Mouse (Mus musculus): ENCODE measurements around the gene Zfp710. TPM values are rescaled to one million over a fixed set of nuclear protein-coding genes. Genes with fewer than 3 reads are reported as not detected.

The Zfp710 gene
- polyA plus RNA-seq, 1 experiment from 2014 or later: 13.5 TPM

DNA sequence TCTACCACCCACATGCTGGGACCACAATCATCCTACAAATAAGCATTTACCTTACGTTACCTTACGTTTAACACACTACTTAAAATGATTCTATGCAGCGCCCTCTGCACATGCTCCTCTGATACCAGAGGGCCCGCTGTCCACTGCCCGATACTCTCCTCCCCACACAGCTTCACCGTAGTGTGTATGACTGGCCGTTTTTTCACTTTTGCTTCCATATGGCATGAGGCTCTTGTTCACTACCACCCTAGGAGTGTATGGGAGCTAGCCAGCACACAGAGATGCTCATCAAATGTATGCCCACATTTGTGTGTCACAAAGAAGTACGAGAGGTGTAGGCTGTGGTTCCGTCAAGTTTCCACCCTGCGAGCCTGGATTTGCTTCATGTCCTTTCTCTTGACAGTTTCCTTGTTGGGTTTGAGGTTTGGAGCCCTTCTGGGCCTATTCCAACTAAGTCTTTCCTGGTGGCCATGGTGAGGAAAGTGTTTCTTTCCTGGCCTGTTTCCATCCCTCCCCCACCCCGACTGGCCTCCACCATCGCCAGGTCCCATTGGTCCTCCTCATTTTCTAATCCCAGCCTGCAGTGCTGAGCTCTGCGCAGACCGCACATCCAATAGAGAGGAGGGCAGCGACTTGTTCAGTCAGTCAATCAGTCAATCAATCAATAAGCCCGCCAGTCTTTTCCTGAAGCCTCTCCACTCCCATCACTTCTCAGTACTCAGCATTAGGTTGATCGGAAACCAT lies 37.6 kb downstream of the Zfp710 start:
- H3K4me1 ChIP-seq (replicated peaks): peaks cover 30% of the 10 kb centered on the region
- H3K9me3 ChIP-seq: no peaks in the 10 kb centered on the region

DNA sequence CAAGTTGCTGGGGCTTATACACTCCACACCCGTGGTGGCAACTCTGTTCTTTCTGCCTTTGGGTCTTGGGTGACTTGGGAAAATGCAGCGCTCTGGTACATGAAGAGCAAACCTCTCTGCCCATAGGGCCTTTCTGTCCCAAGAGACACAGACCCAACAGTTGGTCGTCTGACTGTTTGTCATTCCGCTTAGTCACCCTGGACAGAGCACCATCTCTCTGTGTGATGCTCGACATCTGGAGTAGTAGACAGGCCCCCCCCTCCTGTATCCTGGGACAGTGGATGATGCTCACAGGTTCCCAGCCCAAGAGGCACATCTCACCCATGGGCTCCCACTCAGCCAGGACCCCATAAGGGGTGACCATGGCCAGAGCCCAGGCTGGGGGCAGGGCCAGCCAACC lies 38.6 kb downstream of the Zfp710 start:
- Histone ChIP-seq H3K9ac (no peak overlapping the region), H3K36me3 (no peaks in the 10 kb centered on the region), H3K27me3 (replicated peaks) (no peaks in the 10 kb centered on the region), H3K27ac (no peak overlapping the region), H3K4me3 (replicated peaks) (no peak overlapping the region), H3K4me2 (replicated peaks) (no peak overlapping the region), H3K9me3 (no peaks in the 10 kb centered on the region), H3K4me1 (replicated peaks) (peaks cover 26% of the 10 kb centered on the region)
- 69% methylated on average over 5 of the region's 5 CpGs for WGBS
- no peak for ATAC-seq

More for the DNA sequence above, 37.6 kb downstream of the Zfp710 start:
- Histone ChIP-seq H3K27ac (no peak overlapping the region), H3K4me2 (replicated peaks) (no peak overlapping the region), H3K9ac (no peak overlapping the region), H3K4me3 (replicated peaks) (no peak overlapping the region), H3K36me3 (no peaks in the 10 kb centered on the region), H3K27me3 (replicated peaks) (no peaks in the 10 kb centered on the region)
- ATAC-seq: no peak
- WGBS: 94% methylated on average over 17 of the region's 17 CpGs

DNA sequence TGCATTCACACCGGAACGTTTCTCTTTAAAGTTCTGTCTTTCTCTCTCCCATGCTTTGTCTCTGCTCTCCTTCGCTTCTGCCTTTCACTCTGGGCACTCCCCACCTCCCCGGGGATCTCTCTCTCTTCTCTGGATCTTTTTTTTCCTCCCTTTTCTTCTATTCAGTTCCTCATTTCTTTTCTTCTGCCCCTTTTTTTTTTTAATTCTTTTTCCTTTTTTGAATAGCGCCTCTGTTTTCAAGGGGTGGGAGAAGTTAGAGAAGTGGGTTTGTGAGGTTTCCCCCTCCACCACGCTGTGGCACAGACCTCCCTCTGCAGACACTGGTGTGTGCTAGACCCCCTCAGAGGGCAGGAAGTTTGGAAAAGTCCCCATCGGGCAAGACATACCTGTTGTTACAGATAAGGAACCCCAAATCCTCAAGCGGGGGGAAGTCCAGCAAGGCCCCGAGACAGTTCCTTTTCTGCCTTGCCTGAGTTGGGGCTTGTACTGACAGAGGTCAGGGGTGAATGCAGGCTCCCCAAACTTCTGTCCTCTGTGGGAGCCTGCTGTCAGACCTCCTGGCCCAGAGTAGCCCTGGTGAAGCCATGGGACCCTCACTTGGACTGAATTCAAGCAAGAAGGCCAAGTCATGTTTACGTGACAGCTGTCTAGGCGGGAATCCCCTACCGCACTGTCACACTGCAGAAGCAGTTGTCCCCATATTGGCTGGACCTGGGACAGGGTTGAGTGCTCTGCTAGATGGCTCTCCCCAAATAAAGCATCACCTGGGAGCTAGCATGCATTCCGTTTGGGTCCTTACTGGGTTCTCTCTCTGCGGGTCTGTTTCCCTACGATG lies 39.5 kb downstream of the Zfp710 start:
- no peaks in the 10 kb centered on the region for H3K27me3 ChIP-seq (replicated peaks)
- no peak overlapping the region for H3K9ac ChIP-seq
- no peak overlapping the region for H3K4me3 ChIP-seq (replicated peaks)
- H3K9me3 ChIP-seq: no peaks in the 10 kb centered on the region
- 73% methylated on average over 15 of the region's 15 CpGs for WGBS
- peaks cover 22% of the 10 kb centered on the region for H3K4me1 ChIP-seq (replicated peaks)
- no peak overlapping the region for H3K27ac ChIP-seq
- ATAC-seq: no peak
- no peaks in the 10 kb centered on the region for H3K36me3 ChIP-seq
- H3K4me2 ChIP-seq (replicated peaks): no peak overlapping the region

DNA sequence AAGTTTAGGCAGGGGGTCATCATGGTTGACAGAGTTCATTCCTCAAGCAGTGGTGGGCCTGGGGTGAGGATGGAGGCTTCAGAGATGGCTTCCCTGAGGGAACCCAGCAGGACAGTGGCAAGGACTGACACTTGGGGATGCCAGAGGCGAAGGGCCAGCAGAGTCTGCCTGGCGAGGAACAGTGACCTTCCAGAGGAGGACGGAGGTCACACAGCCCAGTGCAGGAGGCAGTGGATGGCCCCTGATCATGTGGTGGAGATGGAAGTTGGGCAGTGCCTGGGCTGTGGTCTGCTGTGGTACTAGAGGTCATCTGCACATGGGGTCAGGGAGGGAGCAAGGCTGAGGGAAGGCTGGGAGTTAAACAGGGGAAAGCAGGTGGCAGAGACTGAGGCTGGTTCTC lies 40.6 kb downstream of the Zfp710 start:
- no peak for ATAC-seq
- H3K4me3 ChIP-seq (replicated peaks): no peak overlapping the region
- no peaks in the 10 kb centered on the region for H3K9me3 ChIP-seq
- H3K27ac ChIP-seq: no peak overlapping the region
- H3K27me3 ChIP-seq (replicated peaks): no peaks in the 10 kb centered on the region
- peaks cover 28% of the 10 kb centered on the region for H3K4me1 ChIP-seq (replicated peaks)
- H3K4me2 ChIP-seq (replicated peaks): no peak overlapping the region
- 86% methylated on average over 3 of the region's 3 CpGs for WGBS
- H3K9ac ChIP-seq: no peak overlapping the region
- no peaks in the 10 kb centered on the region for H3K36me3 ChIP-seq

DNA sequence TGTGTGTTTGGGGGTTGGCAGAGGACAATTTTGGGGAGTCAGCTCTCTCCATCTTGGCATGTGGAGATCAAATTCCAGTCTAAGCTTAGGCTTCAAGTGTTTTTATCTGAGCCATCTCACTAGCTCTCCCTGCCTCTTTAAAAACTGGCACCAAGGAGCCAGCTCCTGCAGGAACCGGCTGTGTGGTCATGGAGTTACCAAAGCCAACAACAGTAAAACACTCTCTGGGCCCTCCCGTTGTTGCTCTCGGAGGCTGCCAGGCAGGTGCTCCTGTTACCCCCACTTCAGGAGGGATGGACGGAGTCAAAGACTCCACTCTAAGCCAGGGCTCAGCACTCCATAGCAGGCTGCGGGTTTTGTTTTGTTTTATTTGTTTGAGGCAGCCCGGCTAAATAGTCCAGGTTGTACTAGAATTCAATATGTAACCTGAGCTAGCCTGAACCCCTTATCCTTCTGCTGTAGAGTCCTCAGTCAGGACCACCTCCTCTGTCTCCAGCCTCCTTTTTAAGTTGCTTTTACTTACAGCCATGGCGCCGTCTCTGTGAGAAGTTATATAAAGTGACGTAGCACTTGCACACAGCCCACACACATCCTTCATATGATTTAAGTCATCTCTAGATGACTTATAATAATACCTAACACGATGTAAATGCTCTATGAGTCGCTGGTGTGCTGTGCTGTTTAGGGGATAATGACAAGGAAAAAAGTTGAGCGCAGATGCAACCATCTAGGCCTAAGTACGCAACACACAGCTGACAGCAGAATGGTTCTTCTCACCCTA lies 42.3 kb downstream of the Zfp710 start:
- no peak for ATAC-seq
- no peaks in the 10 kb centered on the region for H3K27me3 ChIP-seq (replicated peaks)
- H3K27ac ChIP-seq: no peak overlapping the region
- H3K4me2 ChIP-seq (replicated peaks): no peak overlapping the region
- no peaks in the 10 kb centered on the region for H3K9me3 ChIP-seq
- no peak overlapping the region for H3K4me3 ChIP-seq (replicated peaks)
- H3K9ac ChIP-seq: no peak overlapping the region
- H3K4me1 ChIP-seq (replicated peaks): peaks cover 28% of the 10 kb centered on the region
- H3K36me3 ChIP-seq: no peaks in the 10 kb centered on the region
- 66% methylated on average over 13 of the region's 13 CpGs for WGBS

DNA sequence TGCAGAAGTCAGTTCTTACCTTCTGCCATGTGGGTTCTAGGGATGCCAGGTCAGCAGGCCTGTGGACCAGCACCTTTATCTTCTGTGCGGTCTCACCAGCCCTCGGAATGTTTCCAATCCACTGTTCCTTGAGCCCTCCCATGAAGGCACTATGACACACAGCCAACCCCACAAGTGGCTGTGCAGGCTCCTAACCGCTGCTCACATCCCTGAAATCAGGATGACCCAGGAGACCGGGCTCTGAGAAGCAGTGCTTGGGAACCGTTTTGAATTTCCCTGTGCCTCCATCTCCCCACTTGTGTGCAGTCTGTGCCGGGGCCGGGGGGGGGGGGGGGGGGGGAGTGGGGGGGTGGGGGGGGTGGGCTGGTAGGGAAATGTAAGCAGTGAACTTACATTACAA lies 43.7 kb downstream of the Zfp710 start:
- H3K4me1 ChIP-seq (replicated peaks): peaks cover 28% of the 10 kb centered on the region
- H3K36me3 ChIP-seq: no peaks in the 10 kb centered on the region
- WGBS: 81% methylated on average over 4 of the region's 7 CpGs

DNA sequence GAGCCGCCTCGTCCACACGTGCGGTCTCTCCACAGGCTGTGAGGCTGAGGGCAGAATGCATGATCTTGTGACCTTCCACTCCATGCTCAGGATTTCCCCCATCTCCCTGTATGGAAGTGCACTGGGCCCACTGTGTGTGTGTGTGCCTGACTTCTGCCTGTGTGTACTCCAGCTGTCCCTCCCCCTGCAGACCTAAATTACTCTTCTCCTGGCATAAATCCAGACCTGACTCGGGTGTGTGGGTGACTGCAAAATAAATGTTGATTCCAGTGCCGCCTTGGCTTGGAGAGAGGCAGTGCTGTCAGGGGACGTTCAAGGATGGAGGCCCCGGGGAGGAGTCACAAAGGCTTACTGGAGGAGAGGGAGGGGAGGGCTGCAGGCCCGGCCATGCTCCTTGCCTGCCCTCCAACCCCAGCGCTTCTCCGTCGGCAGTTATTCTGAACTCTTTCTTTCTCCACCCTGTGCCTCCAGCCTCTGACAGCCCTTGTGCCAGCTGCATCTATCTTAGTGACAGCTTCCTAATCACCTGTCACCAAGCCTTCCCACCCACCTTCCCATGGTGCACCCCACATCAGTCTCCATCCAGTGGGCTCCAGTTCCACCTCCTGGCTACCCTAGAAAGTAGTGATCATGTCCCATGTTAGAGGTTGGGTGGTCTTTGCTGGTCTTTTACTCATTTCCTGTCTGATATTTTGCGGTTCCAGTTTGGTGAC lies 45.2 kb downstream of the Zfp710 start:
- Histone ChIP-seq H3K9me3 (no peaks in the 10 kb centered on the region), H3K4me3 (replicated peaks) (no peak overlapping the region), H3K27ac (peak overlapping the region; percentile 76), H3K4me2 (replicated peaks) (peak overlapping the region; percentile 26), H3K36me3 (no peaks in the 10 kb centered on the region), H3K4me1 (replicated peaks) (peaks cover 39% of the 10 kb centered on the region), H3K9ac (no peak overlapping the region), H3K27me3 (replicated peaks) (no peaks in the 10 kb centered on the region)
- 20% methylated on average over 13 of the region's 13 CpGs for WGBS
- peak; percentile 60 for ATAC-seq

More for the DNA sequence above, 43.7 kb downstream of the Zfp710 start:
- no peak overlapping the region for H3K9ac ChIP-seq
- no peak overlapping the region for H3K4me2 ChIP-seq (replicated peaks)
- no peaks in the 10 kb centered on the region for H3K9me3 ChIP-seq
- ATAC-seq: no peak
- no peak overlapping the region for H3K27ac ChIP-seq
- H3K27me3 ChIP-seq (replicated peaks): no peaks in the 10 kb centered on the region
- no peak overlapping the region for H3K4me3 ChIP-seq (replicated peaks)

DNA sequence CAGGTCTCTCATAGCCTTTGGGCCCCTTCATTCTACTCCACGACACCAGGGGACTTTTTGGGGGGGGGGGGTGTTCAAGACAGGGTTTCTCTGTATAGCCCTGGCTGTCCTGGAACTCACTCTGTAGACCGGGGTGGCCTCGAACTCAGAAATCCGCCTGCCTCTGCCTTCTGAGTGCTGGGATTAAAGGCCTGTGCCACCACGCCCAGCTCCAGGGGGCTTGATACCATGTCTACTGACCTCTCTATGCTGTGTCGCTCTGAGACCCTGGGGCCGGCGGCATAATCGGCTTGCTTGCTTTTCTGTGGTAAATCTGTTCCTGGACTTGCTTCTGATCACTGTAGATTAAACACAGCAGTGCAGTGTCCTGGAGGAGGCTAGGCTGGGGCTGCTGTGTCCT lies 46.6 kb downstream of the Zfp710 start:
- 92% methylated on average over 9 of the region's 9 CpGs for WGBS

GRCm38 (mm10) chr7:80072297-80072696 lies 47.7 kb downstream of the Zfp710 start:
- Histone ChIP-seq H3K4me1 (replicated peaks) (peaks cover 64% of the 10 kb centered on the region), H3K27ac (no peak overlapping the region)
- WGBS: 73% methylated on average over 6 of the region's 6 CpGs

More for the DNA sequence above, 46.6 kb downstream of the Zfp710 start:
- Histone ChIP-seq H3K9ac (no peak overlapping the region), H3K27me3 (replicated peaks) (no peaks in the 10 kb centered on the region), H3K27ac (no peak overlapping the region), H3K36me3 (no peaks in the 10 kb centered on the region), H3K4me1 (replicated peaks) (peaks cover 53% of the 10 kb centered on the region), H3K4me2 (replicated peaks) (no peak overlapping the region), H3K9me3 (no peaks in the 10 kb centered on the region), H3K4me3 (replicated peaks) (no peak overlapping the region)
- ATAC-seq: no peak

DNA sequence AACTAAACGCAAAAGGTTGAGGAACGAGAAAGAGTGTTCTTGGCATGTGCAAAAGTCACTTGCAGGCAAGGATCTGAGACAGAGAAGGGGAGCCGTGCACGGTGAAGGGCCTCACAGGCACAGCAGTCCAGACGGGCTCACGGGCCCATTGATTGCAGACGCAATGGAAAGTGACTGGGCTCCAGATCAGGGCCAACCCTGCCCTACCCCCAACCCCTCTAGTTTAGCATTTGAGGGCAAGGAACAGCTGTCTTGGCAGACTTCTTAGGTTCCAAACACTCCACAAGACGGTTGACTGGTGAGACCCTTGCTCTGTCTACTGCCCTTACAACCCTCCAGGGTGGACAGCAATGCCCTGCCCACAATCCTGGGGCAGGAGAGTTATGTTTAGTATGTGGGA lies 48.9 kb downstream of the Zfp710 start:
- Histone ChIP-seq H3K4me1 (replicated peaks) (peaks cover 67% of the 10 kb centered on the region), H3K27me3 (replicated peaks) (no peaks in the 10 kb centered on the region), H3K9ac (no peak overlapping the region), H3K4me3 (replicated peaks) (no peak overlapping the region), H3K4me2 (replicated peaks) (no peak overlapping the region), H3K36me3 (no peaks in the 10 kb centered on the region), H3K27ac (no peak overlapping the region), H3K9me3 (no peaks in the 10 kb centered on the region)
- WGBS: 70% methylated on average over 8 of the region's 8 CpGs
- no peak for ATAC-seq

More at GRCm38 (mm10) chr7:80072297-80072696, 47.7 kb downstream of the Zfp710 start:
- Histone ChIP-seq H3K4me2 (replicated peaks) (no peak overlapping the region), H3K4me3 (replicated peaks) (no peak overlapping the region), H3K27me3 (replicated peaks) (no peaks in the 10 kb centered on the region), H3K9me3 (no peaks in the 10 kb centered on the region), H3K9ac (no peak overlapping the region), H3K36me3 (no peaks in the 10 kb centered on the region)
- ATAC-seq: no peak

DNA sequence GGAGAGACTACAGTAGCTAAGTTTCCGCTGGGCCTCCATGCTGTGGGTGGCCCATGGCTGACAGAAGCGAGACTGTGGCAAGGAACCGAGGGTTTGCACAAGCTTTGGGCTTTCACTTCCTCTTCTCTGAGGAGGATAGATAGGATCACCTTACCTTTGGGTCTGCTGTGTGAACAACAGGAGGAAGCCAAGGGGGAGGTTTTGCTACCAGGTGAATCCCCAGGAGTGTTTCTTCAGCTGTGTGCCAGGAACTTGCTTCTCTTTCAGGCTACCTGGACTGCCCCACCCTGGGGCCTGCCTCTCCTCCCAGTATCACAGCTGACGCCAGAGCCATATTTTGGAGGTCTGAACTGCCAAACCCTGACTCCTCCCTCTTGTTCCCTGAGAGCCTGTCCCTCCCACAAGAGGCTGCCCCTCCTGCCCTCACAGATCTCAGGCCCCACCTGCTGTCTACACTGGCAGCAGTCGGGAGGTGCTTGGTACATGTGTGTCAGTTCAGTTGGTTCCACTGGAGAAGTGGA lies 50.4 kb downstream of the Zfp710 start:
- Histone ChIP-seq H3K36me3 (no peaks in the 10 kb centered on the region), H3K27ac (peak overlapping the region; percentile 42), H3K4me2 (replicated peaks) (no peak overlapping the region), H3K9me3 (no peaks in the 10 kb centered on the region), H3K27me3 (replicated peaks) (no peaks in the 10 kb centered on the region), H3K4me1 (replicated peaks) (peaks cover 62% of the 10 kb centered on the region), H3K9ac (no peak overlapping the region), H3K4me3 (replicated peaks) (no peak overlapping the region)
- WGBS: 36% methylated on average over 5 of the region's 5 CpGs
- peak; percentile 66 for ATAC-seq

Data from intestine, embryonic 15.5 days (tissue).